Mouse (Mus musculus) gastrocnemius, postnatal 36 days (tissue): ENCODE results near the gene Ints11. TPM values are rescaled to one million over a fixed set of nuclear protein-coding genes. Genes with fewer than 3 reads are reported as not detected.

Experiments
- DNase-seq, 2 experiments: peaks; one replicate each; pipeline ENCODE4 v3.0.0; 2022
- intact Hi-C: fragments of 180-260 bp; cut with DNase I; formaldehyde crosslinking; loops from one replicate; pipeline ENCODE4 v1.15.1; 2025
- microRNA-seq, 2 experiments: library from miRNA; unstranded; fragments of <30 nt; microRNA quantifications; one replicate each; pipeline ENCODE4 v1.2.0; 2021
- total RNA-seq, 2 experiments: library from RNA; stranded (reverse); gene quantifications; 2 replicates each; pipeline ENCODE4 v1.2.3; 2021

Ints11 gene
- total RNA-seq, 2 experiments from 2014 or later: 11.9 to 15.4 TPM

GRCm38 (mm10) chr4:155932031-155932430 is 62.7 kb downstream of the Ints11 start:
- no peak for DNase-seq
- intact Hi-C loops: no loop called here

Small RNAs within 50 kb of the gene (microRNA-seq; reads per million reads assigned to microRNA genes)
- gene Gm22991: 0 reads per million in 2 experiments

Other genes starting within 250 kb of the Ints11 start
- gene Cdk11b, start 244.7 kb upstream of the Ints11 start, total RNA-seq: 10 to 100 TPM; 20.6 to 28.1 TPM
- not detected for gene Gm10563, start 224.1 kb upstream of the Ints11 start, total RNA-seq
- gene Mmp23, start 216.2 kb upstream of the Ints11 start, total RNA-seq: 1 to 10 TPM; 2.2 to 3.5 TPM
- 10 to 100 TPM; 13.8 to 15.2 TPM for gene Mib2, start 200.3 kb upstream of the Ints11 start, total RNA-seq
- 1 to 10 TPM; 1.2 to 1.3 TPM for gene Fndc10, start 175.2 kb upstream of the Ints11 start, total RNA-seq
- 10 to 100 TPM; 32.3 to 34.8 TPM for gene Ssu72, start 164.7 kb upstream of the Ints11 start, total RNA-seq
- gene Tmem240, start 134.7 kb upstream of the Ints11 start, total RNA-seq: under 1 TPM; 0.28 to 0.39 TPM
- gene Atad3a, start 108.5 kb upstream of the Ints11 start, total RNA-seq: 10 to 100 TPM; 23.7 to 26.6 TPM
- 1 to 10 TPM; 4.6 to 4.7 TPM for gene Vwa1, start 94.8 kb upstream of the Ints11 start, total RNA-seq
- under 1 TPM; 0.67 to 0.87 TPM for gene Tmem88b, start 83.7 kb upstream of the Ints11 start, total RNA-seq
- not detected for gene Ankrd65, start 79.1 kb upstream of the Ints11 start, total RNA-seq
- 10 to 100 TPM; 38.3 to 49.1 TPM for gene Mrpl20, start 66.7 kb upstream of the Ints11 start, total RNA-seq
- gene Ccnl2, start 57.1 kb upstream of the Ints11 start, total RNA-seq: 10 to 100 TPM; 19.7 to 23.7 TPM
- gene Aurkaip1, start 38.3 kb upstream of the Ints11 start, total RNA-seq: 10 to 100 TPM; 67.3 to 73.1 TPM
- 10 to 100 TPM; 29.9 to 32.7 TPM for gene Mxra8, start 29.9 kb upstream of the Ints11 start, total RNA-seq
- 100 to 1,000 TPM; 104 to 110 TPM for gene Dvl1, start 22.1 kb upstream of the Ints11 start, total RNA-seq
- gene Tas1r3, start 6.2 kb upstream of the Ints11 start, total RNA-seq: under 1 TPM in 1 of 2 experiments, not detected in 1; 0.07 TPM
- 10 to 100 TPM; 14.5 to 16.0 TPM for gene Cptp, start 106 bp upstream of the Ints11 start, total RNA-seq
- gene Pusl1, start 22.2 kb downstream of the Ints11 start, total RNA-seq: 10 to 100 TPM; 11.4 to 12.8 TPM
- gene Acap3, start 22.3 kb downstream of the Ints11 start, total RNA-seq: 1 to 10 TPM; 7.4 to 7.8 TPM
- 10 to 100 TPM; 53.3 to 61.5 TPM for gene Ube2j2, start 74.3 kb downstream of the Ints11 start, total RNA-seq
- gene C1qtnf12, start 92.8 kb downstream of the Ints11 start, total RNA-seq: 10 to 100 TPM; 13.1 to 21.3 TPM
- gene B3galt6, start 123.1 kb downstream of the Ints11 start, total RNA-seq: 1 to 10 TPM; 1.1 to 1.5 TPM
- 10 to 100 TPM; 63.1 to 68.4 TPM for gene Sdf4, start 123.3 kb downstream of the Ints11 start, total RNA-seq
- gene Tnfrsf4, start 144.3 kb downstream of the Ints11 start, total RNA-seq: under 1 TPM; 0.59 to 0.94 TPM
- gene Tnfrsf18, start 156.6 kb downstream of the Ints11 start, total RNA-seq: under 1 TPM in 1 of 2 experiments, not detected in 1; 0.48 TPM
- gene Ttll10, start 189.9 kb downstream of the Ints11 start, total RNA-seq: not detected
- 1 to 10 TPM; 3.1 to 4.7 TPM for gene 9430015G10Rik, start 240.4 kb downstream of the Ints11 start, total RNA-seq